Mouse (Mus musculus) heart, embryonic 13.5 days (tissue): ENCODE results near the gene Cacna2d2. TPM values are rescaled to one million over a fixed set of nuclear protein-coding genes. Genes with fewer than 3 reads are reported as not detected.

ENCODE experiments used
- ATAC-seq: fragments of 200-750 bp; cut with Nextera tagmentation; 2 replicates; pipeline ENCODE4 v1.8.0; 2017; ENCODE audit warnings: moderate TSS enrichment; ENCODE audit not compliant: insufficient number of reproducible peaks, low FRiP score, low TSS enrichment; ENCODE audit errors: extremely low read depth
- H3K27ac ChIP-seq: fragments of 300-500 bp; sonication (generic); replicated peaks from 2 replicates; pipeline ENCODE4 v1.5.1; 2015; ENCODE audit warnings: moderate library complexity, mild to moderate bottlenecking, inconsistent platforms
- H3K27me3 ChIP-seq: fragments of 300-500 bp; sonication (generic); replicated peaks from 2 replicates; pipeline ENCODE4 v1.6.1; 2015; ENCODE audit warnings: mild to moderate bottlenecking, inconsistent platforms
- H3K36me3 ChIP-seq: fragments of 300-500 bp; sonication (generic); 2 replicates; pipeline ENCODE4 v1.6.1; 2015; ENCODE audit warnings: mild to moderate bottlenecking, inconsistent platforms
- H3K4me1 ChIP-seq: fragments of 300-500 bp; sonication (generic); 2 replicates; pipeline ENCODE4 v1.6.1; 2015; ENCODE audit warnings: inconsistent platforms
- H3K4me2 ChIP-seq: fragments of 300-500 bp; sonication (generic); 2 replicates; pipeline ENCODE4 v1.6.1; 2015; ENCODE audit warnings: inconsistent platforms, mild to moderate bottlenecking, moderate library complexity
- H3K4me3 ChIP-seq: fragments of 300-500 bp; sonication (generic); 2 replicates; pipeline ENCODE4 v1.5.1; 2015; ENCODE audit warnings: moderate library complexity, mild to moderate bottlenecking, inconsistent platforms
- H3K9ac ChIP-seq: fragments of 300-500 bp; sonication (generic); 2 replicates; pipeline ENCODE4 v1.6.1; 2015; ENCODE audit warnings: inconsistent platforms, mild to moderate bottlenecking, moderate library complexity
- H3K9me3 ChIP-seq: fragments of 300-500 bp; sonication (generic); 2 replicates; pipeline ENCODE4 v1.6.1; 2016; ENCODE audit warnings: inconsistent platforms
- WGBS: fragments of 180-500 bp; shearing (Covaris S2); methylation state at CpG from one replicate; pipeline ENCODE4 v1.1.7; 2015; ENCODE audit warnings: mixed read lengths; 5-methylcytosine and 5-hydroxymethylcytosine counted together
- polyA plus RNA-seq: library from polyadenylated mRNA; unstranded; fragments of >200 nt; fragmentation: Nextera tagmentation; extraction: Ambion mirVana; gene quantifications from 2 replicates; pipeline ENCODE4 v1.2.1, GENCODE M21; 2015

Gene Cacna2d2
- polyA plus RNA-seq, 1 experiment from 2014 or later, result 3.8 TPM

- Histone ChIP-seq H3K4me3 (no peak overlapping the region), H3K27ac (no peak overlapping the region), H3K9me3 (no peaks in the 10 kb centered on the region), H3K36me3 (no peaks in the 10 kb centered on the region), H3K4me1 (peaks cover 35% of the 10 kb centered on the region), H3K27me3 (peaks cover 71% of the 10 kb centered on the region), H3K9ac (no peak overlapping the region), H3K4me2 (0 out of 2 replicates have a peak overlapping the region, but pooled peaks have one; percentile 13)
- 25% methylated on average over 5 of the region's 5 CpGs for WGBS
- ATAC-seq, result peak; percentile 45; the same call in 1 of the 2 replicates
These were observed 24.0 kb upstream of the Cacna2d2 start for GRCm38 (mm10) chr9:107375451-107375850.

DNA sequence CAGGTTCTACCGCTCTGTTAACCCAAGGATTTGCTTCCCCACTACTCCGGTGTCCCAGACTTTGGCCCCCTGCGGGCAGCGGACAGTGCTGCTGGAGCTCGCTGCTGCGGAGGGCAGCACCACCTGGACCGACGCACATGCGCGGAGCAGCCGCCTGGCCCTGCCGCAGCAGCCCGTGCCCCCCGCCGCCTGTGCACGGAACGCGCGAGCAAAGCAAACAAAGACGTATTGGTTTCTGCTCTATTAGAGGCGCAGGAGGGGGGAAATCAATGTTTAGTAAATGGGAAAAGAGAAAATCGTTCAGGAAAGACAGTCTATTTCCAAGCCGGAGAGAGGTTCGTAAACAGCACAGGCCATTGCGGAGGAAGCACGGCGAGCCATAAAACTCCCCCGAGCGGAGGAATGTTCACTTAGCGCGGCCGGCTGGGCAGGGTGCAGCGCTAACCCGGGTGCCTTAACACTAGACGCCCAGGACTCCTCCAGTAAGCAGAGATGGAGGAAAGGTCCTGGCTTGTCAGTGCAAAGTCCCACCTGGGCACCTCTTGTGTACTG lies 21.4 kb upstream of the Cacna2d2 start:
- peak overlapping the region; percentile 56 for H3K4me3 ChIP-seq
- peaks cover 97% of the 10 kb centered on the region for H3K27me3 ChIP-seq
- peaks cover 14% of the 10 kb centered on the region for H3K4me1 ChIP-seq
- H3K9ac ChIP-seq, result peak overlapping the region; percentile 66
- under 1% methylated on average over 35 of the region's 35 CpGs for WGBS
- peak overlapping the region; percentile 71 for H3K4me2 ChIP-seq
- no peak for ATAC-seq
- H3K36me3 ChIP-seq, result no peaks in the 10 kb centered on the region
- H3K27ac ChIP-seq, result no peak overlapping the region
- no peaks in the 10 kb centered on the region for H3K9me3 ChIP-seq

DNA sequence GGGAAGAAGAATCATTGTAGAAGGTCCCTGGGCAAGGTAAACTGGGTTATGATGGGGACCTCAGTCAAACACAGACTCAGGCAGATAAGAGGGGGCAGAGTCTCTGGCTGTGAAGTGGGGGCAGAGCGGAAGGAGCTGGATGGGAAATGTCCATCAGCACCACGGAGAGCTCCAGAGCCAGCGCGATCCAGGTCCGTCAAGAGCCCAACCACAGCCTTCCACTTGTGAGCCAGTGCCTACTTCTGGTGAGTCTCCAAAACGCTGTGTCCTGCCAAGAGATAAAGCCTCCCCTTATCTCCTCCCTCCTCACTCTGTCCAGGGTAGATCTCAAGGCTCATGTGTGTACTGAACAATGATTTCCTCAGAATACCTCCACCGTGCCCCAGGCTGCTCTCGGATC lies 17.7 kb upstream of the Cacna2d2 start:
- no peak for ATAC-seq
- WGBS, result 4% methylated on average over 8 of the region's 8 CpGs

DNA sequence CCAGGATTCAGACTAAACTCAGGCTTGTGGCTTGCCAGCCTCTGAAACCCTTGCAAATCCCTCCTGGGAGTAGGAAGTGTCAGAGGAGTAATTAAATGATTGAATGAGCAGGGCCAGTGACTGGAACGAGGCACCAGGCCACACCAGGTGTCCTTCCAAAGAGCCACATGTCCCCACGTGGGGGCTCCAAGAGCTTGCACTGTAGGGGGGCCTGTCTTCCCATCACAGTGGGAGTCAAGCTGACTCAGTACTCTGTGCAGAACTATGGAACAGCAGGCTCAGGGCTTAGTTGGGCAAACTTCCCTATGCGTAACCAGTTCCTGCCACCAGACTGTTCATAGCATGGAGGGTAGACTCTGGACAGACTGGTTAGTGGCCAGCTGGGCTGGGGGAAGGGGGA lies 15.0 kb upstream of the Cacna2d2 start:
- ATAC-seq, result no peak
- H3K27ac ChIP-seq, result no peak overlapping the region
- peaks cover 6% of the 10 kb centered on the region for H3K4me1 ChIP-seq
- H3K4me2 ChIP-seq, result no peak overlapping the region
- no peak overlapping the region for H3K9ac ChIP-seq
- no peak overlapping the region for H3K4me3 ChIP-seq
- 35% methylated on average over 3 of the region's 3 CpGs for WGBS
- H3K27me3 ChIP-seq, result peaks cover 72% of the 10 kb centered on the region
- no peaks in the 10 kb centered on the region for H3K9me3 ChIP-seq
- no peaks in the 10 kb centered on the region for H3K36me3 ChIP-seq

More for the DNA sequence above, 17.7 kb upstream of the Cacna2d2 start:
- Histone ChIP-seq H3K27me3 (peaks cover 98% of the 10 kb centered on the region), H3K4me1 (peaks cover 11% of the 10 kb centered on the region), H3K4me2 (no peak overlapping the region), H3K36me3 (no peaks in the 10 kb centered on the region), H3K4me3 (no peak overlapping the region), H3K9ac (no peak overlapping the region), H3K27ac (no peak overlapping the region), H3K9me3 (no peaks in the 10 kb centered on the region)

- WGBS, result 71% methylated on average over 3 of the region's 3 CpGs
- H3K4me2 ChIP-seq, result no peak overlapping the region
- no peaks in the 10 kb centered on the region for H3K36me3 ChIP-seq
- H3K9ac ChIP-seq, result no peak overlapping the region
- H3K27ac ChIP-seq, result no peak overlapping the region
- H3K4me1 ChIP-seq, result peaks cover 8% of the 10 kb centered on the region
- peaks cover 48% of the 10 kb centered on the region for H3K27me3 ChIP-seq
- ATAC-seq, result no peak
- H3K4me3 ChIP-seq, result no peak overlapping the region
- H3K9me3 ChIP-seq, result no peaks in the 10 kb centered on the region
These were observed 12.7 kb upstream of the Cacna2d2 start for GRCm38 (mm10) chr9:107386722-107387121.

GRCm38 (mm10) chr9:107387708-107388107 lies 11.7 kb upstream of the Cacna2d2 start:
- H3K36me3 ChIP-seq, result no peaks in the 10 kb centered on the region
- no peaks in the 10 kb centered on the region for H3K9me3 ChIP-seq
- H3K27me3 ChIP-seq, result peaks cover 44% of the 10 kb centered on the region
- no peak overlapping the region for H3K9ac ChIP-seq
- no peak overlapping the region for H3K4me2 ChIP-seq
- H3K4me3 ChIP-seq, result no peak overlapping the region
- H3K4me1 ChIP-seq, result peaks cover 6% of the 10 kb centered on the region
- no peak overlapping the region for H3K27ac ChIP-seq
- ATAC-seq, result no peak
- WGBS, result 68% methylated on average over 3 of the region's 3 CpGs

DNA sequence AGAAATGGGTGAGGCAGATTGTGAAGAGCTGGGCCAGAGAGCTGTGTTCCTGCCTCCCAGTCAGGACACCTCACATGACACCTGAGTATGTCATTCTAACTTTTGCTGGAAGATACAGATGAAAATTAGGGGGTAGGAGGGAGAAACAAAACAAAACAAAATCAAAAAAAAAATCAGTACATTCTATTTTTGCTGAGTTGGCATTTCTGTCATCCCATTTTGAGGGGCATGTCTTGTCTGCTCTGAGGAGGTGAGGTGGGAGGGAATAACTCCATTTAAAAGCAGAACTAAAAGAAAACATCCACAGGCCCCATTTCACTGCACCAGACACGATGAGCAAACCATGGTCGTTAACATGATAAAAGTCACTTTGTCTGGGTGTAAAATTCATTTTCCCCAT lies 11.1 kb upstream of the Cacna2d2 start:
- Histone ChIP-seq H3K4me3 (no peak overlapping the region), H3K36me3 (no peaks in the 10 kb centered on the region), H3K27ac (no peak overlapping the region), H3K9me3 (no peaks in the 10 kb centered on the region), H3K4me1 (peaks cover 6% of the 10 kb centered on the region), H3K9ac (no peak overlapping the region), H3K27me3 (peaks cover 43% of the 10 kb centered on the region), H3K4me2 (no peak overlapping the region)
- 56% methylated on average over 2 of the region's 2 CpGs for WGBS
- no peak for ATAC-seq

GRCm38 (mm10) chr9:107396397-107396796 lies 3.0 kb upstream of the Cacna2d2 start:
- Histone ChIP-seq H3K36me3 (no peaks in the 10 kb centered on the region), H3K27ac (no peak overlapping the region), H3K27me3 (peaks cover 70% of the 10 kb centered on the region), H3K9me3 (no peaks in the 10 kb centered on the region), H3K4me1 (peaks cover 13% of the 10 kb centered on the region), H3K4me3 (no peak overlapping the region), H3K9ac (no peak overlapping the region), H3K4me2 (no peak overlapping the region)
- no peak for ATAC-seq
- WGBS, result 34% methylated on average over 4 of the region's 4 CpGs

DNA sequence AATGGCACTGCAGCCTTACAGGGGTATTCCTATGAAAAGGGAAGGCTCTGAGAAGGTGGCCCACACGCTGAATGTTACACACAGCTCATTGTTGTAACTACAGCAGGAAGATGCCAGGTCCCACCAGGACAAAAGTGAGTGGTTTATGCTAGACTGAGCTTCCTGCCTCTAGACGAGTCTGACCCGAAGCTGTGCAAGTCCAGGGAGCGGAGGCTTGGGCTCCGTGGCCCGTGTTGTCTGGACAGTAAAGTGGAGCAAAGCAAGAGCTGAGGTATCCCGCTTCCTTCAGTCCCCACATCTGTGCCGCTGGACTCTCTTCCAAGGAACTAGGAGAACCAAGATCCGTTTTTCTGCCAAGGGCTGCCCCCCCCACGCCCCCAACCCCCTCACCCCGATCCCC lies 444 bp upstream of the Cacna2d2 start:
- peak overlapping the region; percentile 90 for H3K4me2 ChIP-seq
- 33% methylated on average over 11 of the region's 11 CpGs for WGBS
- no peaks in the 10 kb centered on the region for H3K36me3 ChIP-seq
- H3K9ac ChIP-seq, result peak overlapping the region; percentile 86; the same call in 1 of the 2 replicates
- peak overlapping the region; percentile 74 for H3K4me3 ChIP-seq
- H3K9me3 ChIP-seq, result no peaks in the 10 kb centered on the region
- H3K27ac ChIP-seq, result no peak overlapping the region; the same call in 1 of the 2 replicates
- H3K4me1 ChIP-seq, result peaks cover 13% of the 10 kb centered on the region
- ATAC-seq, result no peak
- peaks cover 84% of the 10 kb centered on the region for H3K27me3 ChIP-seq

DNA sequence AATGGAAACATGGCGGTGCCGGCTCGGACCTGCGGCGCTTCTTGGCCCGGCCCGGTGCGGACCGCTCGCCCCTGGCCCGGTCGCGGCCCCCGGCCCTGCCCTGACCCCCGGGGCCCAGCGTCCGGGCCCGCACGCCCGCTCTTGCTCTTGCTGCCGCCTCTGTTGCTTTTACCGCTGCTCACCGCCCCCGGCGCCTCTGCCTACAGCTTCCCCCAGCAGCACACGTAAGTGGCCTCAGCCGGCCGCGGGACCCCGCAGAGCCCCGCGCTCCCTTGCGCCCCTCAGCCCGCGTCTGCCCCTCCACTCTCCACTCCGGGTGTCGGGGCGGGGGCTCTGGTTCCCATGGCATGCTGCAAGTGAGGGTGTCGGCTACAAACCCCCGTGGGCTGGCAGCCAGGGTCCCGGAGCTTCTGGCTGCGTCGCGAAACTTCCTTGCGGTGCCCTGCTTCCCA lies 674 bp downstream of the Cacna2d2 start:
- H3K36me3 ChIP-seq, result no peaks in the 10 kb centered on the region
- peak overlapping the region; percentile 90 for H3K4me2 ChIP-seq
- H3K9me3 ChIP-seq, result no peaks in the 10 kb centered on the region
- peak overlapping the region; percentile 74 for H3K4me3 ChIP-seq
- peak overlapping the region; percentile 86 for H3K9ac ChIP-seq
- H3K4me1 ChIP-seq, result peaks cover 13% of the 10 kb centered on the region
- peak; percentile 17; the same call in 1 of the 2 replicates for ATAC-seq
- peaks cover 88% of the 10 kb centered on the region for H3K27me3 ChIP-seq
- peak overlapping the region; percentile 30 for H3K27ac ChIP-seq
- WGBS, result under 1% methylated on average over 40 of the region's 45 CpGs

- WGBS, result 12% methylated on average over 13 of the region's 13 CpGs
- Histone ChIP-seq H3K4me3 (peak overlapping the region; percentile 74), H3K36me3 (no peaks in the 10 kb centered on the region), H3K4me2 (peak overlapping the region; percentile 90), H3K27me3 (peaks cover 86% of the 10 kb centered on the region), H3K9ac (peak overlapping the region; percentile 86), H3K9me3 (no peaks in the 10 kb centered on the region), H3K4me1 (peaks cover 13% of the 10 kb centered on the region), H3K27ac (no peak overlapping the region)
- ATAC-seq, result no peak
These were observed 1.4 kb downstream of the Cacna2d2 start for GRCm38 (mm10) chr9:107400666-107401285.

- Histone ChIP-seq H3K36me3 (no peaks in the 10 kb centered on the region), H3K4me1 (peaks cover 13% of the 10 kb centered on the region), H3K9me3 (no peaks in the 10 kb centered on the region), H3K27me3 (peaks cover 63% of the 10 kb centered on the region), H3K4me2 (peak overlapping the region; percentile 90), H3K27ac (no peak overlapping the region), H3K4me3 (peak overlapping the region; percentile 74; the same call in 1 of the 2 replicates), H3K9ac (0 out of 2 replicates have a peak overlapping the region, but pooled peaks have one; percentile 28)
- ATAC-seq, result no peak
- WGBS, result 52% methylated on average over 7 of the region's 7 CpGs
These were observed 3.7 kb downstream of the Cacna2d2 start for GRCm38 (mm10) chr9:107403116-107403515.
